Mouse (Mus musculus) heart, adult 10 weeks (tissue): ENCODE measurements around the gene Hist1h2ap. TPM values are rescaled to one million over a fixed set of nuclear protein-coding genes. Genes with fewer than 3 reads are reported as not detected.

Experiments used
- polyA plus RNA-seq: library from polyadenylated mRNA; stranded (reverse); fragments of 350-450 nt; fragmentation: Illumina TruSeq; extraction: RNeasy Lipid Tissue Mini Kit (QIAGEN cat#74804); gene quantifications from one replicate; pipeline ENCODE4 v1.2.3, GENCODE M21; 2014; ENCODE audit warnings: low read depth, low replicate concordance

Gene Hist1h2ap
- not detected for polyA plus RNA-seq

DNA sequence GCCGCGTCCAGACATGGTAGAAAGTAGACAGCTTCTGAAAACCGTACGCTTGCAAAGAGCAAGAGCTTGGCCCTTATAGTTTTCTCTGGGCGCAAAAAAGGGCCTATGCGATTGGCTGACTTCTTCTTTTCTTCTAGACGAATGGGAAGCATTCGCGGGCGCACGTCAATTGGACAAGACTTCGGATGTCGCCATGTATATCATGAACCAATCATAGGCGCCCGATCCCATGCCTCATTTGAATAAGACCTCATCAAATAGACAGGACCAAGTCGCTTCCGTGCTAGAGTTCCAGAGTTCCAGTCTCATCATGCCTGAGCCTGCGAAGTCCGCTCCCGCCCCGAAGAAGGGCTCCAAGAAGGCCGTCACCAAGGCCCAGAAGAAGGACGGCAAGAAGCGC lies at the start of gene Hist1h2ap, which contains the start of gene Hist1h2br:
Gene Hist1h2ap, minus strand, starts transcription at position 47 of the 400 bp plus-strand sequence.
Gene Hist1h2br, plus strand, starts transcription at position 283 of the 400 bp plus-strand sequence.

DNA sequence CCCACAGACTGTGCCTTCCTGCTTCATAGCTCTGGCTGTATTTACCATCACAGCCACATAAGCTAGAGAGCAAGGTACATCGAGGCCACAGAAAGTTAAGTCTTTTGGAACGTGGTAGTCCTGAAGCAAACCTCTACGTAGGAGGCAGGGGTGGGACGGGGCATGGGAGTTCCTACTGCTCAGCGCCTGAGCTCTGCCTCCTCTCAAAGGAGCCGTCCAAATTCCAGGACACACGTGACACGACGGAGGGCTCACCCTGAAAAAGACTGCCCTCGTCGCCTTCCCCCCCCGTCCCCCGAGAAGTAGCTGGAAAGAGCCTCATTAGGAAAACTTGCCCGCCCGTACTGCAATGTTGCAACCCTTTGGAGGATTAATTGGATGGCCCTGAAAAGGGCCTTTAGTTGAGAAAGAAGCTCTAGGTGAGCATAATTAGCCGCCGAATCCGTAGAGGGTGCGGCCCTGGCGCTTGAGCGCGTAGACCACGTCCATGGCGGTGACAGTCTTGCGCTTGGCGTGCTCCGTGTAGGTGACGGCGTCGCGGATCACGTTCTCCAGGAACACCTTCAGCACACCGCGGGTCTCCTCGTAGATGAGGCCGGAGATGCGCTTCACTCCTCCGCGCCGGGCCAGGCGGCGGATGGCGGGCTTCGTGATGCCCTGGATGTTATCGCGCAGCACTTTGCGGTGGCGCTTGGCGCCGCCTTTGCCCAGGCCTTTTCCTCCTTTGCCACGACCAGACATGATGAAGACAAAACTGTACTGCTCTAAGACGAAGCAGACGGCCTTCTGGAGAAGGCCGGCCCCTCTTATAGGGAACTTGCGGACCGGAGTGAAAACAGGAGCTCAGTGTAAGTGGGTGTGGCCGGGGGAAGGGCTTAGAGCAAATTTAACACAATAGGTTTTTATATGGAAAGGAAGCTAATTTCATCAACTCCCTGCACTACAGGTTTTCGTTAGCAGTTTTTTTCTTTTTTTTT lies 1.6 kb downstream of the Hist1h2ap start, which contains the start of gene Hist1h4n:
Gene Hist1h4n, minus strand, starts transcription at position 779 of the 977 bp plus-strand sequence.

DNA sequence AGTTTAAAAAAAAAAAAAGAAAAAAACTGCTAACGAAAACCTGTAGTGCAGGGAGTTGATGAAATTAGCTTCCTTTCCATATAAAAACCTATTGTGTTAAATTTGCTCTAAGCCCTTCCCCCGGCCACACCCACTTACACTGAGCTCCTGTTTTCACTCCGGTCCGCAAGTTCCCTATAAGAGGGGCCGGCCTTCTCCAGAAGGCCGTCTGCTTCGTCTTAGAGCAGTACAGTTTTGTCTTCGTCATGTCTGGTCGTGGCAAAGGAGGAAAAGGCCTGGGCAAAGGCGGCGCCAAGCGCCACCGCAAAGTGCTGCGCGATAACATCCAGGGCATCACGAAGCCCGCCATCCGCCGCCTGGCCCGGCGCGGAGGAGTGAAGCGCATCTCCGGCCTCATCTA lies 21.8 kb downstream of the Hist1h2ap start, which contains the start of gene Hist1h4m:
Gene Hist1h4m, plus strand, starts transcription at position 208 of the 400 bp plus-strand sequence.

DNA sequence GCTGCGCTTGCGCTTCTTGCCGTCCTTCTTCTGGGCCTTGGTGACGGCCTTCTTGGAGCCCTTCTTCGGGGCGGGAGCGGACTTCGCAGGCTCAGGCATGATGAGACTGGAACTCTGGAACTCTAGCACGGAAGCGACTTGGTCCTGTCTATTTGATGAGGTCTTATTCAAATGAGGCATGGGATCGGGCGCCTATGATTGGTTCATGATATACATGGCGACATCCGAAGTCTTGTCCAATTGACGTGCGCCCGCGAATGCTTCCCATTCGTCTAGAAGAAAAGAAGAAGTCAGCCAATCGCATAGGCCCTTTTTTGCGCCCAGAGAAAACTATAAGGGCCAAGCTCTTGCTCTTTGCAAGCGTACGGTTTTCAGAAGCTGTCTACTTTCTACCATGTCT lies 23.2 kb downstream of the Hist1h2ap start, which contains the start of the genes Hist1h2bq and Hist1h2ao:
Gene Hist1h2bq, minus strand, starts transcription at position 125 of the 400 bp plus-strand sequence.
Gene Hist1h2ao, plus strand, starts transcription at position 393 of the 400 bp plus-strand sequence.

DNA sequence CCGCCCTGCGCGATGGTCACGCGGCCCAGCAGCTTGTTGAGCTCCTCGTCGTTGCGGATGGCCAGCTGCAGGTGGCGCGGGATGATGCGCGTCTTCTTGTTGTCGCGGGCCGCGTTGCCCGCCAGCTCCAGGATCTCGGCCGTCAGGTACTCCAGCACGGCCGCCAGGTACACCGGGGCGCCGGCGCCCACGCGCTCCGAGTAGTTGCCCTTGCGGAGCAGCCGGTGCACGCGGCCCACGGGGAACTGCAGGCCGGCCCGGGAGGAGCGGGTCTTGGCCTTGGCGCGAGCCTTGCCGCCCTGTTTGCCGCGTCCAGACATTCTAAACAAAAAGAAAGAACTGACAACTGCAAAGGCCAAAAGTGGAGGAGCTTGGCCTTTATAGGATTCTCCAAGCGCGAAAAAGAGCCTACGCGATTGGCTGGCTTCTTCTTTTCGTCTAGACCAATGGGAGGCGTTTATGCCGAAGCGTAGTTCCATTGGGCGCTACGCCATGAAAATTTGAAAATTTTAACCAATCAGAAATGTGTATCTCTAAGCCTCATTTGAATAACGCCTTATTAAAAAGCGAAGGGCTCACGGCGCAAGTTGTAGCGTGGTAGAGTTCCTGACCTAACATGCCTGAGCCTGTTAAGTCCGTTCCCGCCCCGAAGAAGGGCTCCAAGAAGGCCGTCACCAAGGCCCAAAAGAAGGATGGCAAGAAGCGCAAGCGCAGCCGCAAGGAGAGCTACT lies 46.2 kb downstream of the Hist1h2ap start, which contains the start of the genes Hist1h2an and Hist1h2bp:
Gene Hist1h2an, minus strand, starts transcription at position 320 of the 731 bp plus-strand sequence.
Gene Hist1h2bp, plus strand, starts transcription at position 563 of the 731 bp plus-strand sequence.

DNA sequence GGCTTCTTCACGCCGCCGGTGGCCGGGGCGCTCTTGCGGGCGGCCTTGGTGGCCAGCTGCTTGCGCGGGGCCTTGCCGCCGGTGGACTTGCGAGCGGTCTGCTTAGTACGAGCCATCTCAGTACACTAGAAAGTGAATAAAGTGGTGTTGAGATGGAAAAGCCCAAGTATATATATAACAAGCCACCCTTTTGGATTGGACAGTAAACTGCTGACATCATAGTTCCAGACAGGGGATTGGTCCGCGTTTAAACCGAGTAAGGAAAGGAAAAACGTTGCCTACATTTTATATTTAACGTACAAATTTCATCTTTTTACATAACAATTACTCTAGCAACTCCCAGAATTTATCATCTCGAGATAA lies 50.1 kb downstream of the Hist1h2ap start, which contains the start of gene Hist1h3i:
Gene Hist1h3i, minus strand, starts transcription at position 116 of the 363 bp plus-strand sequence.

Other genes with a start within 250 kb of the Hist1h2ap start
- not detected for gene Olfr1362, start 219.5 kb downstream of the Hist1h2ap start, polyA plus RNA-seq
- not detected for gene Olfr11, start 191.0 kb downstream of the Hist1h2ap start, polyA plus RNA-seq
- gene Olfr1361, start 170.1 kb downstream of the Hist1h2ap start, polyA plus RNA-seq: not detected
- not detected for gene Olfr1360, start 156.1 kb downstream of the Hist1h2ap start, polyA plus RNA-seq
- gene Olfr1359, start 135.4 kb downstream of the Hist1h2ap start, polyA plus RNA-seq: not detected
- gene Hist1h2bl, start 117.4 kb downstream of the Hist1h2ap start, polyA plus RNA-seq: not detected
- not detected for gene Hist1h2ai, start 117.1 kb downstream of the Hist1h2ap start, polyA plus RNA-seq
- gene Hist1h3h, start 115.8 kb downstream of the Hist1h2ap start, polyA plus RNA-seq: not detected
- gene Hist1h2bm, start 111.5 kb downstream of the Hist1h2ap start, polyA plus RNA-seq: not detected
- gene Hist1h4j, start 98.4 kb downstream of the Hist1h2ap start, polyA plus RNA-seq: not detected
- not detected for gene Hist1h4k, start 83.0 kb downstream of the Hist1h2ap start, polyA plus RNA-seq
- gene Hist1h2ak, start 79.7 kb downstream of the Hist1h2ap start, polyA plus RNA-seq: not detected
- gene Hist1h2bn, start 79.4 kb downstream of the Hist1h2ap start, polyA plus RNA-seq: not detected
- not detected for gene Hist1h1b, start 52.9 kb downstream of the Hist1h2ap start, polyA plus RNA-seq
- 2.4 TPM for gene Hist1h3i, start 50.1 kb downstream of the Hist1h2ap start, polyA plus RNA-seq
- gene Hist1h2an, start 46.3 kb downstream of the Hist1h2ap start, polyA plus RNA-seq: not detected
- gene Hist1h2bp, start 46.0 kb downstream of the Hist1h2ap start, polyA plus RNA-seq: not detected
- 0.92 TPM for gene Hist1h2bq, start 23.3 kb downstream of the Hist1h2ap start, polyA plus RNA-seq
- gene Hist1h2ao, start 23.0 kb downstream of the Hist1h2ap start, polyA plus RNA-seq: not detected
- gene Hist1h4m, start 21.8 kb downstream of the Hist1h2ap start, polyA plus RNA-seq: not detected
- gene Hist1h4n, start 1.3 kb downstream of the Hist1h2ap start, polyA plus RNA-seq: not detected
- gene Hist1h2br, start 236 bp upstream of the Hist1h2ap start, polyA plus RNA-seq: not detected
- 0.31 TPM for gene Zfp184, start 111.6 kb upstream of the Hist1h2ap start, polyA plus RNA-seq
- gene Pom121l2, start 147.7 kb upstream of the Hist1h2ap start, polyA plus RNA-seq: not detected
- not detected for gene Prss16, start 176.2 kb upstream of the Hist1h2ap start, polyA plus RNA-seq
- not detected for gene Hist1h2ah, start 202.1 kb upstream of the Hist1h2ap start, polyA plus RNA-seq
- gene Hist1h2bk, start 202.4 kb upstream of the Hist1h2ap start, polyA plus RNA-seq: not detected
- 6.0 TPM for gene Hist1h4i, start 207.9 kb upstream of the Hist1h2ap start, polyA plus RNA-seq
- not detected for gene Hist1h2ag, start 209.4 kb upstream of the Hist1h2ap start, polyA plus RNA-seq
- not detected for gene Hist1h2bj, start 209.7 kb upstream of the Hist1h2ap start, polyA plus RNA-seq